Mouse (Mus musculus) liver, embryonic 14.5 days (tissue): Measurements from ENCODE around the gene Kansl3. TPM values are rescaled to one million over a fixed set of nuclear protein-coding genes. Genes with fewer than 3 reads are reported as not detected.
A peak's percentile ranks its signal among the peaks of the same experiment; 100 is the strongest.

ENCODE experiments used
- ATAC-seq: fragments of 200-750 bp; cut with Nextera tagmentation; 2 replicates; pipeline ENCODE4 v1.8.0; 2017; ENCODE audit warnings: moderate number of reproducible peaks, mild to moderate bottlenecking, moderate library complexity; ENCODE audit not compliant: insufficient read depth
- DNase-seq, 3 experiments: peaks; one replicate each; pipeline ENCODE4 v3.0.0-alpha.2; 2012 to 2013; ENCODE audit warnings: low read depth in 3 of 3, low spot score in 3 of 3
- H3K27ac ChIP-seq: fragments of 300-500 bp; sonication (generic); 2 replicates; pipeline ENCODE4 v1.5.1; 2014; ENCODE audit warnings: moderate library complexity, mild to moderate bottlenecking, control low read depth, inconsistent platforms
- H3K27me3 ChIP-seq: fragments of 300-500 bp; sonication (generic); 2 replicates; pipeline ENCODE4 v1.6.1; 2014; ENCODE audit warnings: mild to moderate bottlenecking, low read length, moderate library complexity; ENCODE audit not compliant: control insufficient read depth, insufficient read depth
- H3K36me3 ChIP-seq: fragments of 300-500 bp; sonication (generic); replicated peaks from 2 replicates; pipeline ENCODE4 v1.6.1; 2014; ENCODE audit warnings: low read depth; ENCODE audit not compliant: control insufficient read depth, insufficient read depth
- H3K4me1 ChIP-seq, 2 experiments: fragments of 200-500 bp in 1 of 2; fragments of 300-500 bp in 1 of 2; sonication (generic) in 1 of 2; replicated peaks; 2 replicates each; pipeline ENCODE4 v1.6.1; 2012 to 2014; ENCODE audit warnings: antibody characterized with exemption in 1 of 2, inconsistent platforms in 1 of 2, low read length in 1 of 2; ENCODE audit not compliant: control insufficient read depth in 2 of 2, insufficient read depth in 2 of 2
- H3K4me2 ChIP-seq: fragments of 300-500 bp; sonication (generic); 2 replicates; pipeline ENCODE4 v1.6.1; 2014; ENCODE audit warnings: low read depth, mild to moderate bottlenecking, control low read depth, moderate library complexity
- H3K4me3 ChIP-seq, 2 experiments: fragments of 200-500 bp in 1 of 2; fragments of 300-500 bp in 1 of 2; sonication (generic) in 1 of 2; 2 replicates each; pipeline ENCODE4 v1.5.1; 2012 to 2014; ENCODE audit warnings: low read depth in 2 of 2, low read length in 2 of 2, mild to moderate bottlenecking in 2 of 2, control low read depth in 1 of 2, inconsistent platforms in 1 of 2, moderate library complexity in 1 of 2; ENCODE audit not compliant: insufficient read depth in 1 of 2
- H3K9ac ChIP-seq: fragments of 300-500 bp; sonication (generic); replicated peaks from 2 replicates; pipeline ENCODE4 v1.6.1; 2014; ENCODE audit warnings: mild to moderate bottlenecking, control low read depth, moderate library complexity
- H3K9me3 ChIP-seq: fragments of 300-500 bp; sonication (generic); 2 replicates; pipeline ENCODE4 v1.6.1; 2016; ENCODE audit warnings: low read length, mixed read lengths; ENCODE audit not compliant: control insufficient read depth
- CTCF ChIP-seq: IDR thresholded peaks from 2 replicates; pipeline ENCODE4 v1.5.1; 2016; ENCODE audit warnings: antibody characterized with exemption, low read depth, control low read depth
- EP300 ChIP-seq: IDR thresholded peaks from 2 replicates; pipeline ENCODE4 v1.6.1; 2016; ENCODE audit warnings: antibody characterized with exemption, low read depth
- WGBS: fragments of 180-500 bp; shearing (Covaris S2); extraction: QIAGEN DNeasy Blood & Tissue Kit; methylation state at CpG from one replicate; pipeline ENCODE4 v1.1.7; 2014; ENCODE audit not compliant: insufficient replicate concordance; 5-methylcytosine and 5-hydroxymethylcytosine counted together
- polyA plus RNA-seq, 2 experiments: library from polyadenylated mRNA; depleted of rRNA in 1 of 2; stranded (reverse) in 1 of 2; unstranded in 1 of 2; fragments of >200 nt; fragmentation: Nextera tagmentation in 1 of 2; extraction: Ambion mirVana in 1 of 2; gene quantifications; 2 replicates each; pipeline versions ENCODE4 v1.2.1 to v1.2.3; 2012 to 2014

Kansl3 gene
- polyA plus RNA-seq, 2 experiments: 7.2 to 10.9 TPM

DNA sequence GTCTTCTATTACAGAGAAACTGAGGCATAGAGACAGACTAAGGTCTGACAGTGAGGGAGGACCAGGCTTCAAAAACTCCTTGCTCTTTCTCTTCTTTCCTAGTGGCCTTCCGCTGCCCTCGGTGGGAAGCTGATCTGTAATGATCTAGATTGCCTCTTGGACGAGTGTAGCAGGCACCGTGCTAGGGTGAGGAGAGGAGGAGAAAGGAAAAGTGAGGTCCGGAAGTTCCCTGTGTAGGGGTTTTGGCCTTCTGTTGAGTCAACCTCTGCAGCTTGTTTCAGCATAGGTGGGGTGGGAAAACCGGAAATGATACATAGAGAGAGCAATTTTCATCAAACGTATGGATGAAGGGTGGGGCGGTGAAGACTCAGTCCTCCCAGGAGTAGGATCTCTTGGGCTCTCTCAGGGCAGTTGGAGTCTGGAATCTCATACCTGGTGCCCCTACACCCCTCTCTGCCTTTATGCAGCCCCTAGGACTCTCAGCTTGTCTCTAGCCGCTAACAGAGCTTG is 60.0 kb downstream of the Kansl3 start:
- Histone ChIP-seq H3K27me3 (peaks cover 12% of the 10 kb centered on the region), H3K9me3 (no peaks in the 10 kb centered on the region), H3K27ac (no peak overlapping the region), H3K9ac (no peak overlapping the region), H3K36me3 (no peaks in the 10 kb centered on the region), H3K4me1 (peaks cover 0 to 8% of the 10 kb centered on the region in 2 experiments; a peak in 2 of 4 replicates), H3K4me3 (peak overlapping the region in 1 of 2 experiments; percentile 66; a peak in 2 of 4 replicates), H3K4me2 (peak overlapping the region; percentile 78)
- WGBS: 44% methylated on average over 9 of the region's 9 CpGs
- ATAC-seq (no peak), DNase-seq (no peak)
- TF ChIP-seq CTCF (no peak), EP300 (no peak)

- ATAC-seq (no peak), DNase-seq (no peak)
- Histone ChIP-seq H3K27me3 (peaks cover 17% of the 10 kb centered on the region), H3K4me1 (peaks cover 0 to 8% of the 10 kb centered on the region in 2 experiments; a peak in 2 of 4 replicates), H3K9me3 (no peaks in the 10 kb centered on the region), H3K4me3 (peak overlapping the region; percentile 66 to 69), H3K9ac (peak overlapping the region; percentile 58), H3K27ac (no peak overlapping the region), H3K4me2 (peak overlapping the region; percentile 78), H3K36me3 (no peaks in the 10 kb centered on the region)
- 2% methylated on average over 12 of the region's 12 CpGs for WGBS
- no peak for TF ChIP-seq EP300
- TF ChIP-seq CTCF: no peak
These were observed 60.5 kb downstream of the Kansl3 start for GRCm38 (mm10) chr1:36308451-36308901.

- Histone ChIP-seq H3K36me3 (no peaks in the 10 kb centered on the region), H3K27ac (no peak within 1 kb of the TSS; the same call in 1 of the 2 replicates), H3K4me3 (peak within 1 kb of the TSS; percentile 66 to 69), H3K9ac (peak within 1 kb of the TSS; percentile 58), H3K4me2 (peak within 1 kb of the TSS; percentile 78), H3K9me3 (no peaks in the 10 kb centered on the region), H3K27me3 (peaks cover 24% of the 10 kb centered on the region), H3K4me1 (peaks cover 0 to 8% of the 10 kb centered on the region in 2 experiments; a peak in 2 of 4 replicates)
- DNase-seq (peak; percentile 80 to 84 (median 80)), ATAC-seq (peak; percentile 93)
- TF ChIP-seq EP300: no peak
- TF ChIP-seq CTCF: peak; percentile 18; the same call in 1 of the 2 replicates
- WGBS: under 1% methylated on average over 64 of the region's 65 CpGs
These were observed 61.3 kb downstream of the Kansl3 start, which contains the start of gene Arid5a for GRCm38 (mm10) chr1:36307495-36308280. Arid5a (plus strand) TSS chr1:36307733.

- Histone ChIP-seq H3K27ac (no peak overlapping the region), H3K9me3 (no peaks in the 10 kb centered on the region), H3K4me2 (peak overlapping the region; percentile 78), H3K4me3 (no peak overlapping the region), H3K27me3 (peaks cover 30% of the 10 kb centered on the region), H3K4me1 (peaks cover 0 to 8% of the 10 kb centered on the region in 2 experiments; a peak in 2 of 4 replicates), H3K9ac (no peak overlapping the region), H3K36me3 (no peaks in the 10 kb centered on the region)
- DNase-seq (no peak), ATAC-seq (no peak)
- WGBS: 30% methylated on average over 7 of the region's 7 CpGs
- no peak for TF ChIP-seq EP300
- TF ChIP-seq CTCF: no peak
These were observed 61.9 kb downstream of the Kansl3 start for GRCm38 (mm10) chr1:36307121-36307494.

GRCm38 (mm10) chr1:36306120-36306519 is 62.9 kb downstream of the Kansl3 start:
- TF ChIP-seq EP300: no peak
- no peak for TF ChIP-seq CTCF
- H3K4me1 ChIP-seq: peaks cover 0 to 8% of the 10 kb centered on the region in 2 experiments; a peak in 2 of 4 replicates
- no peak overlapping the region for H3K4me2 ChIP-seq
- ATAC-seq (no peak), DNase-seq (no peak)
- no peaks in the 10 kb centered on the region for H3K9me3 ChIP-seq
- no peak overlapping the region for H3K27ac ChIP-seq
- H3K36me3 ChIP-seq: no peaks in the 10 kb centered on the region
- H3K27me3 ChIP-seq: peaks cover 33% of the 10 kb centered on the region
- 67% methylated on average over 6 of the region's 6 CpGs for WGBS
- no peak overlapping the region for H3K4me3 ChIP-seq
- H3K9ac ChIP-seq: no peak overlapping the region
